Mouse (Mus musculus) heart, postnatal 0 days (tissue): ENCODE results near the gene 4930415O20Rik. TPM values are rescaled to one million over a fixed set of nuclear protein-coding genes. Genes with fewer than 3 reads are reported as not detected.

Experiments
- ATAC-seq: fragments of 200-750 bp; cut with Nextera tagmentation; 2 replicates; pipeline ENCODE4 v1.8.0; 2017; ENCODE audit warnings: low read depth, moderate number of reproducible peaks, moderate library complexity; ENCODE audit not compliant: insufficient read depth
- DNase-seq: peaks from one replicate; pipeline ENCODE4 v3.0.0-alpha.2; 2016; ENCODE audit warnings: low spot score
- H3K27ac ChIP-seq: fragments of 300-500 bp; sonication (generic); 2 replicates; pipeline ENCODE4 v1.5.1; 2014; ENCODE audit warnings: low read depth, mild to moderate bottlenecking
- H3K27me3 ChIP-seq: fragments of 300-500 bp; sonication (generic); 2 replicates; pipeline ENCODE4 v1.6.1; 2014; ENCODE audit warnings: low read length, mixed read lengths; ENCODE audit not compliant: control insufficient read depth, insufficient read depth
- H3K36me3 ChIP-seq: fragments of 300-500 bp; sonication (generic); replicated peaks from 2 replicates; pipeline ENCODE4 v1.6.1; 2014; ENCODE audit warnings: low read length, mixed read lengths; ENCODE audit not compliant: control insufficient read depth, insufficient read depth
- H3K4me1 ChIP-seq: fragments of 300-500 bp; sonication (generic); 2 replicates; pipeline ENCODE4 v1.6.1; 2014; ENCODE audit warnings: antibody characterized with exemption; ENCODE audit not compliant: control insufficient read depth, insufficient read depth
- H3K4me2 ChIP-seq: fragments of 300-500 bp; sonication (generic); 2 replicates; pipeline ENCODE4 v1.6.1; 2014; ENCODE audit warnings: low read depth, mild to moderate bottlenecking, low read length, moderate library complexity
- H3K4me3 ChIP-seq: fragments of 300-500 bp; sonication (generic); 2 replicates; pipeline ENCODE4 v1.5.1; 2014; ENCODE audit warnings: low read depth, low read length
- H3K9ac ChIP-seq: fragments of 300-500 bp; sonication (generic); replicated peaks from 2 replicates; pipeline ENCODE4 v1.6.1; 2014; ENCODE audit warnings: low read depth, low read length, mixed read lengths
- H3K9me3 ChIP-seq: fragments of 300-500 bp; sonication (generic); replicated peaks from 2 replicates; pipeline ENCODE4 v1.6.1; 2016; ENCODE audit warnings: low read length; ENCODE audit not compliant: control insufficient read depth
- CTCF ChIP-seq: IDR thresholded peaks from 2 replicates; pipeline ENCODE4 v1.5.1; 2016; ENCODE audit warnings: antibody characterized with exemption, control low read depth, low read depth
- EP300 ChIP-seq: IDR thresholded peaks from 2 replicates; pipeline ENCODE4 v1.6.1; 2016; ENCODE audit warnings: antibody characterized with exemption, low read depth
- WGBS: fragments of 180-500 bp; shearing (Covaris S2); extraction: QIAGEN DNeasy Blood & Tissue Kit; methylation state at CpG from one replicate; pipeline ENCODE4 v1.1.7; 2014; 5-methylcytosine and 5-hydroxymethylcytosine counted together
- polyA plus RNA-seq: library from polyadenylated mRNA; unstranded; fragments of >200 nt; fragmentation: Nextera tagmentation; extraction: Ambion mirVana; gene quantifications from 2 replicates; pipeline ENCODE4 v1.2.1, GENCODE M21; 2015
- total RNA-seq: library from RNA; depleted of rRNA; stranded (reverse); fragments of >200 nt; gene quantifications from 2 replicates; pipeline ENCODE4 v1.2.3, GENCODE M21; 2014; ENCODE audit warnings: low replicate concordance; rRNA removed

The 4930415O20Rik gene
- total and polyA plus RNA-seq, 2 experiments from 2014 or later, result 0.30 TPM; not detected in 1

DNA sequence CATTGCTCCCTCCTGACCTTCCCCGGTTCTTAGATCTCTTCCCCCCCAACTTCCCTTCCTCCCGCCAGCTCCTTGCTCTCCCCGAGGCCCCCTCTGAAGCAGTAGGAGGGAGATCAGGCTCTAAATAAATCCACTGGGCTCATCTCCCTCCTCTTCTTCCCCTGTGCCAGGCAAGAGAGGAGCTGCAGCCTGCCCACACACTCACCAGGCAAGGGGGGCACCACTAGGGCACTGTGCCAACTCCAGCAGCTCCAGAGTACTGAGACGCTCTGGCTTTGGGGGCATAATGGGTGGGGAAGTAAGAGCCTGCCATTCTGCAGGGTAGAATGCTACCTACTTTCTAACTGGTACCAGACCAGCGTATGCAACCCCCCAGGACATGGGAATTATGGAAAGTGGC lies 65.7 kb downstream of the 4930415O20Rik start:
- no peak overlapping the region for H3K4me3 ChIP-seq
- no peak overlapping the region for H3K4me2 ChIP-seq
- H3K4me1 ChIP-seq, result peaks cover 14% of the 10 kb centered on the region
- WGBS, result 65% methylated on average over 5 of the region's 5 CpGs
- peaks cover 37% of the 10 kb centered on the region for H3K27me3 ChIP-seq
- H3K9ac ChIP-seq, result no peak overlapping the region
- no peak for ATAC-seq
- H3K36me3 ChIP-seq, result no peaks in the 10 kb centered on the region
- DNase-seq, result no peak
- H3K27ac ChIP-seq, result no peak overlapping the region
- no peaks in the 10 kb centered on the region for H3K9me3 ChIP-seq
- TF ChIP-seq CTCF (no peak), EP300 (no peak)

DNA sequence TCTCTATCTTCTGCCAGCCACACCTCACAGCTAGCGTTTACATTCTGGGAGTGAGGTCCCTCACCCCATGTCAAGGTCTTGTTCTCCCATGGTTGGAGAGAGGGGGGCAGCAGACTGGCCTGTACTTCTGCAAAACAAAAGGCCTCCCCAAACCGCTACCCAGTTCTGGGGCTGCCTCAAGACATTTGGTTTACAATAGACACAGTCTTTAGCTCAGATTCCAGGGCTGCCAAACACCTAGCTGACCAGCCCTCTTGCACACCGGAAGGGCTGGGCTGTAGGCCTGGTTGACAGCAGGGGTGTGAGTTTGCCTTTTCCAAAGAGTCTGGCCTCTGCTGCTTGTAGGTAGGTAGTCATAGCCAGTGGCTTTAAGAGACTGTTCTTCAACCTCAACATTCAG lies 66.4 kb downstream of the 4930415O20Rik start:
- ATAC-seq, result no peak
- no peaks in the 10 kb centered on the region for H3K9me3 ChIP-seq
- H3K27ac ChIP-seq, result no peak overlapping the region
- H3K4me3 ChIP-seq, result no peak overlapping the region
- H3K9ac ChIP-seq, result no peak overlapping the region
- WGBS, result 63% methylated on average over 3 of the region's 3 CpGs
- H3K27me3 ChIP-seq, result peaks cover 34% of the 10 kb centered on the region
- H3K36me3 ChIP-seq, result no peaks in the 10 kb centered on the region
- H3K4me2 ChIP-seq, result no peak overlapping the region
- TF ChIP-seq EP300 (no peak), CTCF (no peak)
- DNase-seq, result no peak
- H3K4me1 ChIP-seq, result peaks cover 8% of the 10 kb centered on the region; the same call in 1 of the 2 replicates

Other genes with a start within 250 kb of the 4930415O20Rik start
- not detected in 2 replicates for gene Olfr284, start 230.0 kb upstream of the 4930415O20Rik start, total RNA-seq
- gene Olfr284, start 230.0 kb upstream of the 4930415O20Rik start, polyA plus RNA-seq, result not detected in 2 replicates
- not detected in 2 replicates for gene Olfr283, start 190.1 kb upstream of the 4930415O20Rik start, total RNA-seq
- not detected in 2 replicates for gene Olfr283, start 190.1 kb upstream of the 4930415O20Rik start, polyA plus RNA-seq
- gene Olfr282, start 139.8 kb upstream of the 4930415O20Rik start, total RNA-seq, result not detected in 2 replicates
- gene Olfr282, start 139.8 kb upstream of the 4930415O20Rik start, polyA plus RNA-seq, result not detected in 2 replicates
- not detected in 2 replicates for gene Olfr281, start 118.4 kb upstream of the 4930415O20Rik start, total RNA-seq
- gene Olfr281, start 118.4 kb upstream of the 4930415O20Rik start, polyA plus RNA-seq, result not detected in 2 replicates
- gene OR5BS1P, start 101.1 kb upstream of the 4930415O20Rik start, total RNA-seq, result not detected in 2 replicates
- gene OR5BS1P, start 101.1 kb upstream of the 4930415O20Rik start, polyA plus RNA-seq, result not detected in 2 replicates
- gene Lalba, start 88.3 kb upstream of the 4930415O20Rik start, total RNA-seq, result not detected in 2 replicates
- gene Lalba, start 88.3 kb upstream of the 4930415O20Rik start, polyA plus RNA-seq, result 0.26 and 0.36 TPM in 2 replicates
- not detected in 2 replicates for gene Olfr279, start 78.6 kb upstream of the 4930415O20Rik start, total RNA-seq
- gene Olfr279, start 78.6 kb upstream of the 4930415O20Rik start, polyA plus RNA-seq, result not detected in 2 replicates
- gene Kansl2, start 36.7 kb upstream of the 4930415O20Rik start, total RNA-seq, result 58.7 and 62.3 TPM in 2 replicates
- 60.7 and 73.1 TPM in 2 replicates for gene Kansl2, start 36.7 kb upstream of the 4930415O20Rik start, polyA plus RNA-seq
- 20.0 and 32.8 TPM in 2 replicates for gene Ccnt1, start 81 bp upstream of the 4930415O20Rik start, total RNA-seq
- 21.4 and 22.3 TPM in 2 replicates for gene Ccnt1, start 81 bp upstream of the 4930415O20Rik start, polyA plus RNA-seq
- 200 and 216 TPM in 2 replicates for gene Adcy6, start 39.1 kb downstream of the 4930415O20Rik start, total RNA-seq
- gene Adcy6, start 39.1 kb downstream of the 4930415O20Rik start, polyA plus RNA-seq, result 29.2 and 33.5 TPM in 2 replicates
- 15.6 and 19.4 TPM in 2 replicates for gene Cacnb3, start 59.8 kb downstream of the 4930415O20Rik start, total RNA-seq
- 5.7 and 6.1 TPM in 2 replicates for gene Cacnb3, start 59.8 kb downstream of the 4930415O20Rik start, polyA plus RNA-seq
- gene Ddx23, start 91.9 kb downstream of the 4930415O20Rik start, total RNA-seq, result 25.1 and 32.7 TPM in 2 replicates
- gene Ddx23, start 91.9 kb downstream of the 4930415O20Rik start, polyA plus RNA-seq, result 11.8 and 12.9 TPM in 2 replicates
- gene Rnd1, start 106.5 kb downstream of the 4930415O20Rik start, total RNA-seq, result 7.1 and 13.0 TPM in 2 replicates
- gene Rnd1, start 106.5 kb downstream of the 4930415O20Rik start, polyA plus RNA-seq, result 1.0 and 1.1 TPM in 2 replicates
- gene Ccdc65, start 137.2 kb downstream of the 4930415O20Rik start, total RNA-seq, result 0.77 TPM in 1 of 2 replicates, not detected in the other
- 0.25 and 0.86 TPM in 2 replicates for gene Ccdc65, start 137.2 kb downstream of the 4930415O20Rik start, polyA plus RNA-seq
- gene Fkbp11, start 157.2 kb downstream of the 4930415O20Rik start, total RNA-seq, result 4.3 and 26.7 TPM in 2 replicates
- gene Fkbp11, start 157.2 kb downstream of the 4930415O20Rik start, polyA plus RNA-seq, result 21.7 and 22.0 TPM in 2 replicates
- 27.6 and 28.7 TPM in 2 replicates for gene Arf3, start 192.2 kb downstream of the 4930415O20Rik start, total RNA-seq
- gene Arf3, start 192.2 kb downstream of the 4930415O20Rik start, polyA plus RNA-seq, result 15.9 and 17.3 TPM in 2 replicates
- not detected in 2 replicates for gene Wnt10b, start 207.1 kb downstream of the 4930415O20Rik start, total RNA-seq
- gene Wnt10b, start 207.1 kb downstream of the 4930415O20Rik start, polyA plus RNA-seq, result 0.07 TPM in 1 of 2 replicates, not detected in the other
- not detected in 2 replicates for gene Wnt1, start 218.9 kb downstream of the 4930415O20Rik start, total RNA-seq
- gene Wnt1, start 218.9 kb downstream of the 4930415O20Rik start, polyA plus RNA-seq, result not detected in 2 replicates
- gene Ddn, start 238.5 kb downstream of the 4930415O20Rik start, total RNA-seq, result 1.4 and 1.9 TPM in 2 replicates
- gene Ddn, start 238.5 kb downstream of the 4930415O20Rik start, polyA plus RNA-seq, result 0.11 TPM in 2 replicates